Mouse (Mus musculus) left cerebral cortex, postnatal 25 days (tissue): ENCODE measurements around the gene Apba2. TPM values are rescaled to one million over a fixed set of nuclear protein-coding genes. Genes with fewer than 3 reads are reported as not detected.

Experiments
- DNase-seq, 2 experiments: peaks; one replicate each; pipeline ENCODE4 v3.0.0; 2022; ENCODE audit warnings: low spot score in 2 of 2, mixed read lengths in 1 of 2
- intact Hi-C: fragments of 180-260 bp; cut with DNase I; formaldehyde crosslinking; loops from one replicate; pipeline ENCODE4 v1.15.1; 2025
- total RNA-seq, 2 experiments: library from RNA; stranded (reverse); gene quantifications; 2 replicates each; pipeline ENCODE4 v1.2.3; 2021

Gene Apba2
- total RNA-seq, 2 experiments from 2014 or later: 246 to 248 TPM

DNA sequence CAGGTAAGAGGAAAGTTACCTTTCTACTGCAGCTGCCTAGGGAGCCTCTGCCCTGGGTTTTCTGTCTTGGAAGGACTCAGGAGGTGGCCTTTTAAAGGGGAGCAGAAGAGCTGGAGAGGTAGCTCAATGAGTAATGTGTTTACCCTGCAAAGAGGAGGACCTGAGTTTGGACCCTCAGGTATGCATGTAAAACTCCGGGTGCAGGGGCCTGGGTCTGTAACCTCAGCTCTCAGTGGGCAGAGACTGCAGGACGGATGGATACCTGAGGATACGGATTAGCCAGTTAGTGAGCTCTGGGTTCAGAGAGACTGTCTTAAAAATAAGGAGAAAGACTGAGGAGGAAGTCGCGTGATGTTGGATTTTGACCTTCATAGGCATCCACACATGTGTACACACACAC, 132.4 kb downstream of the Apba2 start:
- no peak for DNase-seq
- intact Hi-C loops: loop anchor here (5.0 kb wide), 3 partner anchors 67 to 132 kb away; partner anchors contain the start of gene Apba2

DNA sequence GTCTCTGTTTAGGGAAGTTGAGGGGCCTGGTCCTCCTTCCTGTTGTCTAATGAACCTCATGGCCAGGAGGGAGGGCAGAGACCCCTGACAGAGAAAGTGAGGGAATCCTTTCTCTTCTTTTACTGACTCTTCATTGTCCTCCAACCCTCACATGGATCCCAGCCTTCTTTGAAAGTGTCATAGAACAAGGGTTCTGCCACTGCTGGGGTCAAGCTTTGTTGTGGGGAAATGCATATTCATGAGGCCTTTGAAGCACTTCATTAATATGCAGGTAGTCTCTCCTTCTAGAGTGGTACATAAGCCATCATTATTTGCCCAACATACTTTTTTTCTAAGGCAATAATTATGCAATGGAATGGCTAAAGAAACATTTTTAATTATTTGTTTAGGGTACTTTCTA, 133.0 kb downstream of the Apba2 start:
- intact Hi-C loops: loop anchor here (5.0 kb wide), 3 partner anchors 67 to 132 kb away; partner anchors contain the start of gene Apba2
- no peak for DNase-seq

DNA sequence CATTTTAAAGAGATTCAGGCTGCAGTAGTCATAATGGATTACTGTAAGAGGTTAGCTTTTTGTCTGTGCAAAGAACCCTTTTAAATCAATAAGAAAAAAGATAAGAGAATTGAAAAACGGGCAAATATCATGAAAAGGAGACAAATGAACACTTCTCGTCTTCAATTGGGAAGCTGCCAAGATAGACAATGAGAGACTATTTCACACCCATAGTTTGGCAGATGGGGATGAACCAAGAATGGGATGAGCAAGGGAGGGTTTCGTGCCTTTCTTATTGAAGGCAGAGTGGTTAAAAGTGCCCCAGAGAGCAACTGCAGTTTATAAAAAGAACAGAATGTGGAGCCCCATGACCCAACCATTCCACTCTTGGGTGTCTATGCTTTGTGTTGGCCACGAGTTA, 137.4 kb downstream of the Apba2 start:
- no peak for DNase-seq
- intact Hi-C loops: no loop called here

DNA sequence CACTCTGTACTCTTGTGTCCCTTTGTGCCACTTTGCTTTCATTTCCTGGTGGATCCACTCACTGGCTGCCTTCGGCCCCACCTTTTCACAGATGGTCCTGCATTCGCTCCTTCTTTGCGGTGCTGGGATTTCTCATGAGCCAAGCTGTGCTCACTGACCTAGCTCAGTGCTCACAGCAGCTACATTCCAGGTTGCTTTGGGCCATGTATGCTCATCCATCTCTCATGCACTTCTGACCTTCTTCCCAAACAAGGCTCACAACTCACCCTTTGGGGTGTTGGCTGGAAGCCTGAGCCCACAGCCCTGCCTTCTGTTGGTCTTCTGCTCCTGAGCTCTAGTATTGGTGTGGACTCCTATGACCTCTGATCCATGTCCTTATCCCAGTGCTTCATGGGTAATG, 139.1 kb downstream of the Apba2 start:
- DNase-seq: no peak
- intact Hi-C loops: no loop called here

DNA sequence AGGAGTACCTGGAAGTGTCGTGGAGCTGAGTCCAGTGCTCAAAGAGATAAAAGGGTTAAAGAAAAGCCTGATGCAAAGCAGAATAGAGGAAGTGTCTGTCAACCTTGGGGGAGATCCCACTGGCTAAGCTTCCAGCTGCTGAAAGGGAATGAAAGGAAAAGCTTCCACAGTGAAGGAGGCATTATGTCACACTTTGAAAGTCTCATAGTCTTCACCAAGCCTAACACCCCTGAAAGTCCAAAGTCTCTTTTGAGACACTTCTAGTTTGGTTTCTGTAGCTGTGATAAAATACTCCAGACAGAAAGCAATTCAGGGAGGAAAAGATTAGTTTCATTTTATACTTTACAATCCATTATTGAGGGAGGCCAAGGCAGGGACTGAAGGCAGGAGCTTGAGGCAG, 141.4 kb downstream of the Apba2 start:
- intact Hi-C loops: no loop called here
- no peak for DNase-seq

DNA sequence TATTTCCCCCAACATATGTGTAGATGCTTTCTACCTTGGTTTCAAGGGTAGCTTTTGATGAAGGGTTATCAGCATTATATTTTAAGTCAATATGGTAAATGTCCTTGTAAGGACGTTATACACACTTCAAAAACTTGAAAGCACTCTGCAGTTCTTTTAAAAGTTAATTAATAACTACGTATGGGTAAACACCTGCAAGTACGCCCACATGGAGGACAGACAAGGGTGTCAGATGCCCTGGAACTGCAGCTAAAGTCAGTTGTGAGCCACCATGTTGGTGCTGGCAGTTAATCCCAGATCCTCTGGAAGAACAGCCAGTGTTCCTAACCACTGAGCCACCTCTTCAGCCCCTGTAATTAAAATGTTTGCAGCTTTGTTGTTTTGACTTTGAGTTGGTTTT, 144.0 kb downstream of the Apba2 start:
- intact Hi-C loops: loop anchor here (5.0 kb wide), 1 partner anchor 143 kb away; the partner anchor contains the start of gene Apba2

DNA sequence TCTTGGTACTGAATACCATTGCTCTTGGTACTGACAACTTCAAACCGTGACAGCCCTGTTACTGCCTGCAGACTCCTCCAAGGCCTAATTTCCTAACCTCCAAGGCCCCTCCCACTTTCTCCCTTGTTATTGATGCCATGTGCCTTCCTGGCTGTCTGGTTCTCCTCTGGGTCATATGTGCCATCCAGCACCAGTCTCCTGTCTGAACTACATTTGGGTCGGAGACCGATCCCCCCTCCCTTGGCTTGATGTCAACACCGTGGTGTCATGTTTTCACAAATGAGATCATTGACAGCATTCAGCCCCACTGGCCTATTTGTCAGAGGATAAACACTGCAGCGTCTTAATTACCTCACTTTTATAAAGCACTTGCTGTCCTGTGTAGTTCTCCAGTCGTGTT, 144.5 kb downstream of the Apba2 start:
- no peak for DNase-seq
- intact Hi-C loops: loop anchor here (5.0 kb wide), 1 partner anchor 144 kb away; the partner anchor contains the start of gene Apba2

More for the DNA sequence above, 144.0 kb downstream of the Apba2 start:
- DNase-seq: no peak

DNA sequence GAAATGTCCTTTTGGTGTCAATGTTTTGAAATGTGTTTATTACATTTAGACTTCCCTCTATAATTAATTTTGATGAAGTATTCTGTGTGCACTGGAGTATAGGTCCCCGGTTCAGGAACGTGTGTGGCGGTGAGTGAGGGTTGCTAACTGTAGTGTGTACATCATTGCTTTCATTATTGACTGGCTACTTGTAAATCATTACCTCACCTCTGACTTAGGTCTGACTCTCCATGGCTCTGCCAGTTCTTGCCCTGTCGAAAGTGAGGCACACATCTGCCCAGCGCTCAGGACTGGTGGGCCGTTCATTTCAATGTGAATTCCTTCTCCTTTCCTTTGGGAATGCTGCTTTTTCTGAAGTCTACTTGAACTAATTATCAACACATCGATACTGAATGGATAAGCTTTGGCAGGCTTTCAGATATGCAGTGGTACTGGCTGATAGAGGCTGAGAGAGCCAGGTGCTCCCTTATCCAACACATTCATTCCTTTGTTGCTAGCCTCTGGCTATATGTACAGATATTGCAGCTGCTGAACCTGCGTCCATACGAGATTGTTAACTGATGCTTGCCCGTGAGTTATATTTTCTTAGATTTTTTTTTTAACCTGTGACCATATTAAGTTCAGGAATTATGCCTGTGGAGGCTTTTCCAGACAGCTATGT, 147.6 kb downstream of the Apba2 start:
- no peak for DNase-seq
- intact Hi-C loops: loop anchor here (5.0 kb wide), 1 partner anchor 147 kb away; the partner anchor contains the start of gene Apba2

DNA sequence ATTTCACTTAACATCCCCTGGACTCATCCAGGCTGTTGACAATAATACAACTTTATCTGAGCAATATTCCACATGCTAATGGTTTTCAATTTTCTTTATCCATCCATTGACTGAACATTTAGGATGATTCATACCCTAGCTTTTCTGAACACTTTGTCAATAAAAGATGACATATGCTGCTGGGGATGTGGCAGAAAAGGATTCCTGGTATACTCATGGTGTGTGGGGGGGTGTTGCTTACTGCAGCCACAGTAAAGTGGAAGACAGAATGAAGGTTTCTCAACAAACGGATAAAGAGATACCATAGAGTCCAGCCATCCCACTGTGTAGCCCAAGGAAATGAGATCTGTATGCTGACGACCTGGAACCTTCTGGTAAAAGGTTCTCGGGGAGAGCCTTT, 150.5 kb downstream of the Apba2 start:
- no peak for DNase-seq
- intact Hi-C loops: no loop called here

DNA sequence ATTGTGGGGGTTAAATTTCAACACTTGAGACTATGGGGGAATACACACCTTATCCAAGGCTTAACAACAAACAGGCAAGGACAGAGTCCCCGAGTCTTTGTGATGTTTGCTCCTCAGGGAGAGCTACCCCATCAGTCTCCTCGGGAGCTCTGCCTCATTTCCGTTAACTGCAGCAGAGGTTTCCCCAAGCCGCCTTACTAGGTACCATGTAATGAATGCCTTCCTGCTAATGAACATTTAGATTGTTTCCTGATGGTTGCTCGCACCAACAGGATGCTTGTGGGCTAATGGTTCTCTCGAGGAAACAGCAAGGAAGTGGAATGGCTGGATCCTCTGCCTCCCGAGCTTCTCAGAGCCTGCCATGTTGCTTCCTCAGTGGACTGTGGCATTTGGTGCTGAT, 155.3 kb downstream of the Apba2 start:
- intact Hi-C loops: no loop called here
- DNase-seq: no peak

DNA sequence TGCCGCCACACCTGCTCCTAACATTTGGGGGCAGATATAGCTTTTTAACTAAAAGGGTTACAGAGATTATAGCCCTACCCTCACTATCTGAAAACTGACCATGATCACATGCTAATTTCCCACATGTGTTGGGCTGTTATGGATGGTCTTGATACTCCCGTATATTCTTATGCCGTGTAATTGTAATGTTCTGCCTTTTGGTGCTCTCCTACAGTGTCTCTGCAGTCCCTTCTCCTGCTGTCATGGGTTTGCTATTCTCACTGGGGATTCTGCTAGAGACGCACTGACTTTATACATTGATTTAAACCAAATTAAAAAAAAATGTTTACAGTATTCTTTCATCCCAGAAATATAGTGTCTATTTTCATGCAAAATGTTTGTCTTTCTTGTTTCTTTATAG, 157.4 kb downstream of the Apba2 start:
- no peak for DNase-seq
- intact Hi-C loops: no loop called here

DNA sequence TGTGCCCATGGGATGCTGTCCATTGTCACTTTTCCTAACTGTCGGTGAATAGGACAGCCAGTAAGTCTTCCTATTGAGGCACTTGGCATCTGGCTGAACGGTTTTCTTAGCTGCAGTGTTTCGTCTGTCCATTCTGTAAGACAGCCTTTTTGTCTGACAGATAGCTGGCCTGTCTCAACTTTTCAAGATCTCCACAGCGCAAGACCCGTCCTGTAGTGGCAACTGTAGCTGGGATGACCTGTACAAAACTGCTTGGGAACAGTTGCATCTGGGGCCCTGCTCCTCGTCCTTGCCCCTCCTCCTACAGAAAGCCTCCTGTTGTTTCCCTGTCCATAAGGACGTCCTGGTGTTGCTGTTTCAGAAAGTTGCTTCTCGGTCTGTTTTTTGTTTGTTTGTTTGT, 157.8 kb downstream of the Apba2 start:
- DNase-seq: no peak
- intact Hi-C loops: no loop called here

DNA sequence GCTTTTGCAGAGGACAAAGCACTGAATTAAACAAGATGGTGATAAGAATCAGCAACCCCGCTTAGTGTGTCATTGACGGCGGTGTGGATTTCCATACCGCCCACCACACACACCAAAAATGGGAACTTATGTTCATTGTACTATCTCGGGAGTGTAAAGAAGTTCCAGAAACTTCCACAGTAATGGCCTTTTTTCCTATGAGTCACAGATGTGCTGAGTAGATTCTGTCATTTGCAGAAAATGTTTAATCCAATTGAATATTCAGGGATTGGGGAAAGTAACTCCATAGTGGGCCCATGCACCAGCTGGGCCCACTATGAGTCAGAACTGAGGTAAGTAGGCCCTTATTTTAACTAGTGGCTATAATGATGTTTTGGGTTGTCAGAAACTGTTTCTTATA, 161.0 kb downstream of the Apba2 start:
- DNase-seq: peak; percentile 26 to 93
- intact Hi-C loops: no loop called here

DNA sequence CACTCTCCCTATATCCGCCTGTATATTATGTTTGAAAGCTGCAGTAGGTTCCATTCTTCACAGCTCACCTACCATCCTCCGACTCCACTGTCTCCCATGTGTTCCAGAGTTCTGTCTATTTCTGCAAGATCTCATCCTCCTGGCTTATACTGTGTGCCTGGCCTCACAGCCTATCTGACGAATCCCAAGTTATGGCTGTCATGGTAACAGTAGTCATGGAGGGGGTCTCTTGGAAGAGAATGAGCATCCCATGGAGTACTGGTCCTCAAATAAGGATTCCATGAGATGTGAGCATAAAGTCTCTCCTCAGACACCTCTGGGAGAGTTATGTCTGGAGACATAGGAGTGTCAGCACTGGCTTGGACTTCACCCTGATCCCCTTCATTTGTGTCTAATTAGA, 162.1 kb downstream of the Apba2 start:
- intact Hi-C loops: no loop called here
- DNase-seq: no peak

DNA sequence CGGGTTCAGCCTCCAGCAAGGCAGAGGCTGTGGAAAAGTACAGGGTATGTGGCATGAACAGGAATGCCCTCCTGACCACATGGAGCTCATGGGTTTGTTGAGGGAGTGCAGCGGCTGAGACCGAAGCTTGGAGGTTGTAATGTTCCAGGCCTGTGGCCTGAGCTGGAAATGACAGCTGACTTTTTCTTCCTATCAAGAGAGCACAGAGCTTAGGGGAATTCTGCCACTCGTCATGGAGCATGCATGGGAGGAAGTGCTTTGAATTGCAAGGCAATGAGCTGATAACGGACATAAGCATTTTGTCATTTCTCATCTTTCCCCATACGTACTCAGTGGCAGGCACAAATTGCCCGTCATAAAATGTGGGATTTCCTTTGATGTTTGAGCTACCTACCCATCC, 163.6 kb downstream of the Apba2 start:
- DNase-seq: no peak
- intact Hi-C loops: no loop called here

DNA sequence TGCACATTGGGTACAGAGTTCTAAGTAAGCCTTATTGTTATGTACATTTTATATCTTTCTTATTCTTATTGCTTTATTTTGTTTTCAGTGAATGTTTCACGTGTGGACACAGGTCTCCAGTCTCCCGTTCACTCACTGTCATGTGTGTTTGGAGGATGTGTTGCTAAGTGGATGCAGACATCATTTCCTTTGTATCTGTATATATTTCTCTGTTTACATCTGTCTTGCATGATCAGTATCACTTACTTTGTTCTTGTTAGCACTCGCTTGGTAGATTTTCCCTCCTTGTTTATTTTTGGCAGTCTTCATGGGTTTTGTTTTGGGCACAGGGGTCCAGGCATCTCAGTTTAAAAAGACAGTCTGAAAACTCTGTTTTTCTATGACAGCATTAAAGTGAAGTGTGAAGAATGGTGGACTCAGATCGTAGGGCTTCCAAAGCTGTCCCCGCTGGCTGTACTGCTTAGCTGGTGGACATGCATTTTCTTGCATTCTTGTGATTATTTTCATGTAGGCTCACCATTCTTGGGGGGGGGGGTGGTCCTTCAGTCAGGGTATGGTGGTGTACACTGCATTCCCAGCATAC, 164.3 kb downstream of the Apba2 start:
- intact Hi-C loops: no loop called here
- DNase-seq: no peak

DNA sequence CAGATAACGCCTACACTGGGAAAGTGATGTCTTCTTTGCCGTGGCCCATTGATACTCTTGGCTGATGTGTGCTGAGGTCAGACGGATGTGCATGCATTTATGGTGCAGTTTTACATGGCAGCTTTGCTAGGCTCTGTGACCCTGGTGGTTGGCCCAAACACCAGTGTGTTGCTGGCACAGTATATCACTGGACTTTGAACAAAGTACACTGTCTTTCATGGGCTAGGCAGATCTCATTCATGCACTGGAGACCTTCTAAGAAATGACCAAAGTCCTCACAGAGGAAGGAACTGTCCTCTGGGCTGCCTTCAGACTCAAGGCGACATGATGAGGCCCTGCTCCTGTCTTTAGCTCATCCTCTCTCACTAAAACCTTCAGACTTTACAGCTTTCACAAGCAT, 166.5 kb downstream of the Apba2 start:
- intact Hi-C loops: no loop called here

DNA sequence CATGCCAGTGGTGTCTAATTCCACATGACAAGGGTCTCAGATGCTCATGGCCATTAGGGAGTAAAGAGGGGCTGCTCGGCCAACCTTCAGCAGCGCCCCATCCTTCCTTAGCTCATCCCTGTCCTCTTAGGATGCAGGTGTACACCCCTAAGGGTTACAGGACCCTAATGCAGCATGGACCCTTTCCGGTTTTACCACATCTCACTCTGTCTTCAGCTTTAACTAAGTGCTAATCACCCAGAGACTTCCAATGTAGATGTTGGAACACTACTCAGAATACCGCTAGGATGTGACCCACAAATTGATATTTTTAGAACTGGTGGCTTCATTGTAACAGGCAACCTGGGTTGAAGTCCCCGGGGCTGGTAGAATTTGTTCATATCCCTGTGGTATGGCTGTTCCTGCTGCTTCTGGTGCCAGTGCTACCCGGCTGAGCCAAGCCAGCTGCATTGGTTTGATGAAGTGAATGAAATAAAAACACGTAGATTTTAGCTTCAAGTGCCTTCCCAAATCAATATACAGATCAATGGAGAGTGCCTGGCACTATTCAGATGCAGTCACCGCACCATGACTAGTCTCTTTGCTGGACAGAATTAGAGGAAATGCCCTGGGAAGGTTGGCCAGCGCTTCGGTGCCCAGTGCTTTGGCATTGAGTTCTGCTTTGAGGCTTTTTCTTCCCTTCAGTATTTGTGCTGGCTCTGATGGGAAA, 178.4 kb downstream of the Apba2 start:
- intact Hi-C loops: no loop called here

More for the DNA sequence above, 166.5 kb downstream of the Apba2 start:
- no peak for DNase-seq

DNA sequence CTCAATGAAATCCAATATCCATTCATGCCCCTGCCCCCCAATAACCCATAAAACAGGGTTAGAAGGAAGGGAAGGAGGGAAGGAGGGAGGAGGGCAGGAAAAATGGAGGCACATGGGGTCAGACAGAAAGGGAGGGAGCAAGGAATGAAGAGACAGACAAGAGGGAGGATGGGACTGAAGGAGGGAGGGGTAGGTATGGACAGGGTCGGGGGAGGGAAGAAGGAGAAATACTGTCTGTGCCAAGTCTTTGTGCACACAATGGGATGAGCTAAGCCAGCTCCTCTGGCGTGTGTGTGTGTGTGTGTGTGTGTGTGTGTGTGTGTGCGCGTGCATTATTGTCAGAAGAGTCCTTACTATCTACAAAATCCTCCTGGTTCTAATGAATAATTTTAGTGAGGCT, 183.4 kb downstream of the Apba2 start:
- no peak for DNase-seq
- intact Hi-C loops: no loop called here

More for the DNA sequence above, 178.4 kb downstream of the Apba2 start:
- DNase-seq: peak in 1 of 2 experiments; percentile 39

DNA sequence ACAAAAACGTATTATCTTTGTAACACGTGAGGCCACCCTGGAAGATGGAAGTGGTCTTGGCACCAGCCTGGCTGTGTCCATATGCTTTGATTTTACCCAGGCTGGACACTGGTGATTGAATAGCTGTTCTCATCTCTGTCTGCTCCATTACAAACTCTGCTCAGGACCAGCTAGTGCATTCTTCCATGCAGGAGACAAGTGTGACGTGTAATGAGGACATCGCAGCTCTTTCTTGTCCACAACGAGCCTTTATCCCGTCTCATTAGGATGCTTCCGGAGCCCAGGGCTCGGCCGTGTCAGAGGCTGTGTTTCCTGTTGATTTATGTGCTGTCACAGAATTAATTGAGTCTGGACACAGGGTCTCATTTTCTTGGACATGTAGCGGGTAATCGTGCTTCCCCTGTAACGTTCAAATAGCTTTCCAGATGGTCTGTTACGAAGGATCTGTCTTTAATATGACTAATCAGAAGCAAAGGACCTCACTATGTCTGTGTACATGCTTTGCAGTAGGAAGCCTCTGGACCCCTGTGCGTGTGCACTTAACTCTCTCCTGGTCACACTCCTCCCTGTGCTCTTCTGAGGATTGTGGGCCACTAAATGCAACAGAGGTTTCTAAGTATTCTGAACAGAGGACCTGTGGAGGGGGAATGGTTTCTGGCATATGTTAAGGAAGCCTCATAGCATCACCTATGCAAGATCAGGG, 186.8 kb downstream of the Apba2 start:
- intact Hi-C loops: no loop called here
- DNase-seq: no peak
